Mouse (Mus musculus) induced T-regulatory cell, adult 2 months (primary cell): ENCODE data around the gene Dab2.

Source experiments
- DNase-seq: peaks from one replicate; pipeline ENCODE4 v3.0.0-alpha.2; 2012; ENCODE audit warnings: low read depth

Dab2 gene

GRCm38 (mm10) chr15:6469384-6469783 lies 169.8 kb downstream of the Dab2 start:
- no peak for DNase-seq

GRCm38 (mm10) chr15:6483561-6483960 lies 184.0 kb downstream of the Dab2 start:
- DNase-seq: no peak
